Mouse (Mus musculus) liver, adult 2 months (tissue): ENCODE data around the gene Inpp5a.

Experiments
- CTCF ChIP-seq: fragments of 200-500 bp; IDR thresholded peaks from 2 replicates; pipeline ENCODE4 v1.5.1; 2011; ENCODE audit warnings: low read depth, low read length, control low read depth
- POLR2A ChIP-seq: fragments of 200-500 bp; IDR thresholded peaks from 2 replicates; pipeline ENCODE4 v1.6.1; 2011; ENCODE audit warnings: low read length, control low read depth; ENCODE audit not compliant: insufficient read depth; ENCODE audit errors: extremely low read depth

- TF ChIP-seq CTCF (no peak), POLR2A (no peak)
These were observed 207.0 kb downstream of the Inpp5a start for GRCm38 (mm10) chr7:139595862-139596261.
